Mouse (Mus musculus): Measurements from ENCODE around the gene Lrit2.

DNA sequence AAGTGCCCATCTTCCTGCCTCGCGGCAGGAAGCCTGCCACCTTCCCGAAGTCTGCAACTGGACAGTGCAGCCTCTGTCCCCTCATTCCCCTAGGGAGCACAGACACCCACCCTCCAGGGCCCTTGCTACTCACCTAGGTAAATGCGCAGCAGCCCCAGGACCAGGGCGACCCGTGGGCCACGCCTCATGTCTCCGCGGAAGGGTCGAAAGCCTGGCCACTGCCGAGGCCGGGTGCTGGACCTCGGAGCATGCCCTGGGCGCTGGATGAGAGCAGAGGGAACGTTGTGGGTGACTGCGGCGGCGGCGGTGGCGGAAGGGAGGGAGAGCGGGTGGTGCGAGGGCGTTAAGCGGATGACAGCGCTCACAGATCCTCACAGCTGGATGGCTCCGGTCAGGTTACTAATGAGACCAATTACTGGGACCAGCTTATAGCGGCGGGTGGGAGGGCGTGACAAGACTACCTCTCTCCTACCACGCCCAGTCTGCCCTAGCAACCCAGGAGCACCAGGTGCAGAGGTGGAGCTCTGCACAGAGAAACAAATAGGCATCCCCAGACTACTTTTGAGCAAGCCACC is 30.3 kb downstream of the Lrit2 start, which contains the start of gene Cdhr1:
- TF ChIP-seq POLR2A (IDR thresholded peaks at IDR 0.05; ENCODE audit: borderline replicate concordance, control insufficient read depth, low read depth, low read length) (no peak), CTCF (IDR thresholded peaks at IDR 0.05; ENCODE audit: control insufficient read depth, insufficient read depth, low read length) (no peak)

Measured in bone marrow, adult 2 months (tissue).